Mouse (Mus musculus) right cerebral cortex, postnatal 10 days (tissue): ENCODE data around the gene Mosmo.

Source experiments
- DNase-seq, 2 experiments: peaks; one replicate each; pipeline ENCODE4 v3.0.0; 2021; ENCODE audit warnings: low spot score in 2 of 2

The Mosmo gene

GRCm38 (mm10) chr7:120677001-120677643 lies at the start of gene Mosmo:
Mosmo (plus strand) TSS chr7:120677618.
- DNase-seq, result peak; percentile 66 to 79

- DNase-seq, result peak; percentile 54 to 60
Measured at GRCm38 (mm10) chr7:120632518-120632917, 44.9 kb upstream of the Mosmo start.

DNA sequence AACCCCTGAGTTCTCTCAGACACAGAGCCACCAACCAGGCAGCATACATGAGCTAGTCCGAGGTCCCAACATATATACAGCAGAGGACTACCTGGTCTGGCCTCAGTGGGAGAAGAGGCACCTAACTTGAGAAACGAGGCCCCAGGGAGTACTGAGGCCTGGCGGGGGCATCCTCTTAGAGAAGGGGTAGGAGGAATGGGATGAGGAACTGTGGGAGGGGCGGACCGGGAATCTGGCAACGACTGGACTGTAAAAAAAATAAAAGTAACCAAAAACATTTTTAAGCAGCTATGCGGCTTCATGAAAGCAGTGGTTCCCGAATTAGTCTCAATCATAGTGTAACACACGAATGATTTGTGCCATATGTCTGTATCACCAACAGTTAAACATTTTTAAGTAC lies 43.1 kb upstream of the Mosmo start:
- DNase-seq, result no peak

DNA sequence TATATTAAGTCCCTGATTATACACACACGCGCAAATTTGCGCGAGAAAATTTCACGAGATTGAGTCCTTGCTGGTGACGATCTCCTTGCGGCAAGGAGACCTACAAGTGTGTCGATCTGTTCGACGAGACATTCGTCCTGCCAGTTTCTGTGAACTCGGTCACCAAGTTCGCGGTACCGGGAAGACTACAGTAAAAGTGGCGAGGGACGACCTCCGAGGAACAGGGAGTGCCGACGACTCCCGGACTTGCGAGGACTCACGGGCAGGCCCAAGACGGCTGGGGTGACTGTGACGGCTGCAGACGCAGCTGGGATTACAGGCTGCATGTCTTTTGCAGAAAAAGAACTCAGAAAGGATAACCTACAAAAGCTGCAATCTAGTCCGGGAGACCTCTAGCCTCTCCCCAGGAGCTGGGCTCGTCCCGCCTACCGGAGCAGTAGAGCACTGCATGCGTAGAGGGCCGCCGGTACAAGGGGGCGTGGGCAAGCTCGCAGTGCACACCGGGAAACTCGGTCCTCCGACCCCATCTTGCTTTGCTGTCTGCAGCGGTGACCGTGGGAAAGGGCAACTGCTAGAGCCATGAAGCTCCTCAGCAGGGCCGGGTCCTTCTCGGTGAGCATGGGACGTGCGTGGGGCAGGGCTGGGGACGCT lies 42.6 kb upstream of the Mosmo start, which contains the start of gene Uqcrc2:
Uqcrc2 (plus strand) TSS at position 466 of the 651 bp plus-strand sequence.
- DNase-seq, result peak; percentile 91 to 92

DNA sequence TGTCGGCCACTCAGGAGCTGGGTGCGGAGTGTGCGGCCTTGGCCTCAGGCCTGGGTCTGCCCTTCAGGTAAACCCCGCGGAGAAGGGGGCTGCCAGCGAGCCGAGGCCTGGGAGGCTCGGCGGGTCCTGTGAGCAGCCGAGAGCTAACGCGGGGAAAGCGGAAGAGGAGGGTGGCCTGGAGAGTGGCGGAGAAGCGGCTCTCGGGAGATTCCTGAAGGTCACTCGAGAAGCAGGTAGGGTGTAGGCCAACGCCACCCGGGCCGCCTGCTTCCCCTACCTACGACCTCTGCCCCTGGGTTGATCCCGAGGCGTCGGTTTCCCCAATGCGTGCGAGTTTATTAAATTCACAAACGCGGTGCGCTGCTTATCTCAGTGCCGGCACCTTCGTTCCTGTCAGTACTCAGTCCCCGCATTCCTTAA lies 42.0 kb upstream of the Mosmo start:
- DNase-seq, result no peak

DNA sequence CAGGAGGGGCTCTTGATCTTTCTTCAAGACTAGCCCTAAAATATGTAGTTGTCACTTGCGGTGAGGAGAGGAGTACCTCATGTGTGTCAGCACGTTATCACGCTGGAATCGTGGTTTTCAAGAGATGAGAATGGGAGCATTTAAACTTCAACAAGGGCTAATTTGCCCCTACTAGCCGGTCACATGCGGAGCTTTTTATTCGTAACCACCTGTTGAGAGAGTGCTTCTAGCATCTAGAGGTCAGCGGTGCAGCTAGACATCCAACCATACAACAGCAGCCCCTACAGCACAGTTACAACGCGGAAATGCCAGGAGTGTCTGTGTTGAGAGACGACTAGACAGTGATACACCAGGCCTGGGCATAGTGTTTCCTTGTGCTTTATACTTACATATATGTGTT lies 41.6 kb upstream of the Mosmo start:
- DNase-seq, result no peak

DNA sequence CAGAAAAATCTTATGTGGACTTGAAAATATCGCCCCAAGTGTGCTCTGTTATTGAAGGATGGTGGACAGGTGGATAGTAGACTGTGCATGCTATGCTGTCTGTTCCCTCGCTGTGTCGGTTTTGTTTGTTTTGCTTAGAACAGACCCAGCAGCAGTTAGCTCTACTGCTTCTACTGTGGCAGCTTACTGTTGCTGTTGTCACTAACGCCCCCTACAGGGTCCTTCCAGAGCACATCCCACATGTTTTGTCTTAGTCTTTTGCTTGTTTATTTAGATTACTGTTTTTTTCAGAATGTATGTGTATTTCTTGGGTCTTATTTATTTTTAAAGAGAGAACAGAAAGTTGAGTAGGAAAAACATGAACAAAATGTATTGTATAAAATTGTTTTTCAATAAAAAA lies 34.2 kb upstream of the Mosmo start:
- no peak for DNase-seq

DNA sequence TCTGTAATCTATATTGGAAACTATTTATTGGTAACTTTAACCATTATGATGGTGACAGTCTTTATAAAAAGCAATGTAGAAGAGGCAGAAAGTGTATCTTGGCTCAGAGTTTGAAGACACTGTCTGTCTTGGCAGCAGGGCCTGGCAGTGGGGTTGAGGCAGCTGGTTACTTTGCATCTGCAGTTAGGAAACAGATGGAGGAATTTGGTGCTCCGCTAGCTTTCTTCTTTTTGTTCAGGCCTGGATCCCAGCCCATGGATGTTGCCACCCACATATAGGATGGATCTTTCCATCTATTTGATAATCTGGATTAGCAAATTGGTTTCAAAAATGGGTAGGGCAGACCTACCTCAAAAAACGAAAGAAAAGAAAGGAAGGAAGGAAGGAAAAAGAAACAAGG lies 29.6 kb upstream of the Mosmo start:
- peak; percentile 61 to 64 for DNase-seq

GRCm38 (mm10) chr7:120662079-120662478 lies 15.3 kb upstream of the Mosmo start:
- DNase-seq, result no peak

- peak; percentile 73 to 85 for DNase-seq
Measured at GRCm38 (mm10) chr7:120670153-120670875, 7.1 kb upstream of the Mosmo start, which contains the start of gene Pdzd9. Pdzd9 (minus strand) TSS chr7:120670343.

GRCm38 (mm10) chr7:120671271-120671670 lies 6.1 kb upstream of the Mosmo start:
- DNase-seq, result no peak

GRCm38 (mm10) chr7:120677764-120678531 lies 530 bp downstream of the Mosmo start:
- DNase-seq, result peak; percentile 58 to 62

- no peak for DNase-seq
Measured at GRCm38 (mm10) chr7:120679023-120679422, 1.6 kb downstream of the Mosmo start.

DNA sequence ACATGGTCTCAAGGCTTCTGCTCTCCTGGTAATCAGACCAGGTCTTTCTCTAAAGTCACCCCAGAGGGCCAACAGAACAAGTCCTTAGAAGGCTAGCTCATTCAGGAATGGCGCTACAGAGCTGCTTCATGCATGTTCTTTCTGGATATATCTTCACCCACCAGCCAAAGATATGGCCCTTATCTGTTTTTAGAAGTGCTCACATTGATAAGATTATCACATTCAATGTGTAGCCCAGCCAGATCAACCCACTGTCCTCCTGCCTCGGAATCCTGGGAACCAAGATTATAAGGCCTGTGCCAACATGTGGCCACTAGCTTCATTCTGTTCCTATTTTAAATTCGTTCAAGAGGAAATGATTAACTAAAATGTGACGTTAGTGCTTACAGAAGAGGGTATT lies 4.6 kb downstream of the Mosmo start:
- DNase-seq, result no peak

GRCm38 (mm10) chr7:120684731-120685161 lies 7.3 kb downstream of the Mosmo start:
- DNase-seq, result no peak

DNA sequence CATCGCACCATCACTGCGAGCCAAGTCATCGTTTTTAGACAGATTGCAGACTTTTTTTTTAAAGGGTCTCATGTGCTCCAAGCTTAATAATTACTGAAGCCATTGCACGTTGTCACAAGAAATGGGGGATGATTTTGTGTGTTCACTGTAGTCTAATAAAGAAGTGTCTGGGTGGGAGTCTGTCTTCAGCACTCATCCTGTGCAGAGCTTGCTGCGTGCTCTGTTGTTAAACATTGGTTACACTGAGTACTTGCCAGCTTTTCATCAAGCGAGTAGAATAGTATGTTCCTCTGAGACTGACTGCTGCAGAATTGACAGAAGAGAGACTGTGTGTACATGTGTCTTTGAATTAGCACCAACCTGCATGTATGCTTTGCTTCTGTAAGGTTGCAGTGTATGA lies 7.8 kb downstream of the Mosmo start:
- DNase-seq, result no peak

DNA sequence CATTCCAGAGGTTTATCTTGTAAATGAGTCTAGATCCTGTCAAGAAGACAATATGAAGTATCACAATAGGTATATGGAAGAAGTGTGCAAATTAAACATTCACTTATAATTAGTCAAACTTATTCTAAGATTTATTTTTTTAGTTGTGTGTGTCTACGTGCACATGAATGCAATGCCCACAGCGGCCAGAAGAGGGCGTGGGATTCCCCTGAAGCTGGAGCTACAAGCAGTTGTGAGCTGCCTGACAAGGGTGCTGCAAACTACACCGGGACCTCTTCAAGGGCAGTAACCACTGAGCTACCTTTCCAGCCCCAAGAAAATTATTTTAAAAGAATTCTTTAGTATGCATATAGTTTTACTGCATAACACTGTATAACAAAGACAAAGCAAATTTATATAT lies 13.2 kb downstream of the Mosmo start:
- DNase-seq, result no peak

- no peak for DNase-seq
Measured at GRCm38 (mm10) chr7:120693831-120694375, 16.5 kb downstream of the Mosmo start.

DNA sequence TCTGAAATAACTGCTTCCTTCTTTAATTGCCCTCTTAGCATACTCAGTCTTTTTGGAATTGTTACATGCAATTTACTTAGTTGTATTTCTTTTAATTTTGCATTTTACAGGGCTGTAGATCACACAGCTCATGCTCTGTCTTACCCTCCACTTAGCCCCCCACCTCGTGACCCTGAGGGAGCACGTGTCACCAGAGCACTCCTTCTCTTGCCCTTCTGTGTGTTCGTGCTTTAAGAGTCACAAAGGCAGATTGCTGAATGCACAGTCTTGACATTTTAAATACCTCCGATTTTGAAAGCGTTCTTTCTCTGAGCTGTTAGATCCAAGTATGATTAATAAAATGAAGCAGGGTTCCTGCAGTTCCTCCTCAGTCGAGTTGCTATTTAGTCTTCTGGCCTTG lies 17.8 kb downstream of the Mosmo start:
- DNase-seq, result no peak

- no peak for DNase-seq
Measured at GRCm38 (mm10) chr7:120695641-120696040, 18.2 kb downstream of the Mosmo start.

DNA sequence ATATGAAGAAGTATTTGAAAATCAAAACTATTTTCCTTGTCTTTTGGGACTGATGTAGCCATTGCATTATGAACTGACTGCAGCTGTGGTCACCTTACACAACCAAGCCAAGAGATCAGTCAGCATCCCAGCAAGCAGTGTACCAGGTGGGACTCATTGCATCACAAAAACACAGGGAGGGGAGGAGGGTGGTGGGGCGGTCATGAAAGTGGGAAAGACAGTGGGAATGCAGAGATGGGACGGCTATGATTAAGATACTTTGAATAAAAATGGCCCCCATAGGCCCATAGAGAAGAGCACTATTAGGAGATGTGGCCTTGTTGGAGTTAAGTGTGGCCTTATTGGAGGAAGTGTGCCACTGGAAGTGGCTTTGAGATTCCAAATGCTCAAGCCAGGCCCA lies 18.9 kb downstream of the Mosmo start:
- DNase-seq, result no peak

DNA sequence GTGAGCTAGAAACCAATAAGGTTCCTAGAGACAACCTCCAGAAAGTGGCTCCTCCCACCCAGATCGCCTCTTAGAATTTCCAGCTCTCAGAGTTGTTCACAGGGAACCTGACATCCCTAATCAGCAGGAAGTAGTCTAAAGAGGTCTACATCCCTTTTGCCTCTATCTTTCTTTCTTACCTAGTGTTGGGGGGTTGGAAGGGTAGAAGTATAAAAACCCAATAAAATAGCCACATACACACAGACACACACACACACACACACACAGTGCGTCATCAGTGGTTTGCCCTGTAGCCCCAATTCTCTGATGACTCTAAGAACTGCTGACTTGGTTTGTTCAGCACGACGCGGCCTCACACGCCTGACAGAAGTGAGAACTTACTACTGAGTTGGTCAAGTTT lies 22.2 kb downstream of the Mosmo start:
- no peak for DNase-seq
